Mouse (Mus musculus) retina, postnatal 7 days (tissue): ENCODE measurements around the gene Zfp987.
"Not testable (repeated sequence)": the region's sequence is repeated elsewhere in the genome, so short reads cannot be mapped to it uniquely, and the experiment has no call there.

Source experiments
- DNase-seq: peaks from one replicate; pipeline ENCODE4 v3.0.0-alpha.2; 2012; ENCODE audit warnings: low read depth, low spot score

Zfp987 gene

GRCm38 (mm10) chr4:146096998-146097397 lies at the start of gene Zfp987:
TSS of gene Zfp987 (plus strand) at chr4:146097298.
- not testable (repeated sequence) for DNase-seq

GRCm38 (mm10) chr4:146052536-146052935 lies 44.6 kb upstream of the Zfp987 start:
- not testable (repeated sequence) for DNase-seq

GRCm38 (mm10) chr4:146053445-146053844 lies 43.7 kb upstream of the Zfp987 start:
- not testable (repeated sequence) for DNase-seq

GRCm38 (mm10) chr4:146055335-146055734 lies 41.8 kb upstream of the Zfp987 start:
- no peak for DNase-seq

GRCm38 (mm10) chr4:146058646-146059045 lies 38.5 kb upstream of the Zfp987 start:
- DNase-seq: not testable (repeated sequence)

GRCm38 (mm10) chr4:146059078-146059477 lies 38.0 kb upstream of the Zfp987 start:
- not testable (repeated sequence) for DNase-seq

- not testable (repeated sequence) for DNase-seq
Measured at GRCm38 (mm10) chr4:146059974-146060693, 37.0 kb upstream of the Zfp987 start.

- not testable (repeated sequence) for DNase-seq
Measured at GRCm38 (mm10) chr4:146061082-146061481, 36.0 kb upstream of the Zfp987 start.

- not testable (repeated sequence) for DNase-seq
Measured at GRCm38 (mm10) chr4:146062021-146062420, 35.1 kb upstream of the Zfp987 start.

GRCm38 (mm10) chr4:146063001-146063400 lies 34.1 kb upstream of the Zfp987 start:
- DNase-seq: not testable (repeated sequence)

- not testable (repeated sequence) for DNase-seq
Measured at GRCm38 (mm10) chr4:146063621-146064020, 33.5 kb upstream of the Zfp987 start.

GRCm38 (mm10) chr4:146064807-146065206 lies 32.3 kb upstream of the Zfp987 start:
- not testable (repeated sequence) for DNase-seq

GRCm38 (mm10) chr4:146066932-146067580 lies 30.0 kb upstream of the Zfp987 start:
- not testable (repeated sequence) for DNase-seq

GRCm38 (mm10) chr4:146067594-146067993 lies 29.5 kb upstream of the Zfp987 start:
- not testable (repeated sequence) for DNase-seq

- DNase-seq: not testable (repeated sequence)
Measured at GRCm38 (mm10) chr4:146073264-146073663, 23.8 kb upstream of the Zfp987 start.

- not testable (repeated sequence) for DNase-seq
Measured at GRCm38 (mm10) chr4:146101448-146101847, 4.3 kb downstream of the Zfp987 start.

- not testable (repeated sequence) for DNase-seq
Measured at GRCm38 (mm10) chr4:146156524-146156923, 59.4 kb downstream of the Zfp987 start, which contains the start of gene Zfp600. TSS of gene Zfp600 (plus strand) at chr4:146156824.

GRCm38 (mm10) chr4:146162893-146163292 lies 65.8 kb downstream of the Zfp987 start:
- DNase-seq: not testable (repeated sequence)

GRCm38 (mm10) chr4:146167202-146167832 lies 70.2 kb downstream of the Zfp987 start:
- DNase-seq: not testable (repeated sequence)

GRCm38 (mm10) chr4:146167879-146168532 lies 70.9 kb downstream of the Zfp987 start:
- DNase-seq: not testable (repeated sequence)

GRCm38 (mm10) chr4:146168730-146169215 lies 71.7 kb downstream of the Zfp987 start:
- DNase-seq: not testable (repeated sequence)
